Mouse (Mus musculus) cortical plate, adult 2 months (tissue): ENCODE results near the gene Gjd2.

ENCODE experiments used
- CTCF ChIP-seq: fragments of 200-500 bp; IDR thresholded peaks from 2 replicates; pipeline ENCODE4 v1.5.1; 2011; ENCODE audit warnings: mild to moderate bottlenecking, control low read depth, low read length; ENCODE audit not compliant: insufficient read depth; ENCODE audit errors: extremely low read depth
- POLR2A ChIP-seq: fragments of 200-500 bp; IDR thresholded peaks from 2 replicates; pipeline ENCODE4 v1.6.1; 2011; ENCODE audit warnings: mild to moderate bottlenecking, low read length, control low read depth; ENCODE audit not compliant: insufficient read depth; ENCODE audit errors: extremely low read depth

- TF ChIP-seq CTCF: no peak
- no peak for TF ChIP-seq POLR2A
These were observed 38.4 kb upstream of the Gjd2 start for GRCm38 (mm10) chr2:114051871-114052241.
